Mouse (Mus musculus): ENCODE measurements around the gene Rpl36-ps4.

DNA sequence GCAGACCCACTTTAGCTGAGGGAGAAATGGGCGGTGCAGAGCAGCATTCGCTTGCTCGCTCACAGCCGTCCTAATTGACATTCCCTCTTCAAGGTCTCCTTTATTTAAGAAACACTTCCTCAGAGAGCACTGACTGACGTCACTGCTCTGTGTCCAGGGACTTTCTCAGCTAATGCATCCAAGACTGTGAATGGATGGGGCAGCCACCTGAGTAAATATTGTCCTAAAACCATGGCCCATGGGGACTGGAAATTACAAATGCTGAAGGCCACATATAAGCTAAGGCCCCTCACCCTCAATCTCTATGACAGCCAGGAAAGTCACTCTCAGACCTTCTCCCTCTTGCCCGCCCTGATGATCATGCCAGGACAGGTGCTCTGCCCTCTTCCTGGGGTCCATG is 23.6 kb upstream of the Rpl36-ps4 start:
- TF ChIP-seq POLR2A (IDR thresholded peaks at IDR 0.05; ENCODE audit: insufficient read depth, low read depth, low read length) (no peak), CTCF (IDR thresholded peaks at IDR 0.05; ENCODE audit: insufficient read depth, low read depth, low read length) (no peak)
